ENCODE assay signal across 11 mouse cellular contexts in the genomic region with DNA sequence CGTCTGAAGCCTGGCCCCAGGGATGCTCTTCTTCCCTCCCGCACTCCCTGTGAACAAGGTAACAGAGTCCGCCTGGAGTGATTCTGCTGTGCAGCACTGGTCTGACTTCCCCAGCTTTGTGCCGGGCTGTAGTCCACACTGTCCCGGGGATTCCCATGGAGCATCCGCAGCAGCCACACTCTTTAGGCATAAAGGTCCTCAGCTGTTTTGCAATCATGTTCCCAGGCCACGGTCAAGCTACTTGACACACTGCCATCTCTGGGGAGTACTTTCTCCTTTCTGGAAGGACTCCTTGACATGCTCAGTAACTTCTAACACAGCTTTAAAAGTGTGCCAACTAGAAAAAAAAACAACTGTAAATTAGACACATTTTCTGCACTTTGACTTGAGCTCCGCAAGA.
DNase-seq lines count a peak whose midpoint lies in the region; ATAC-seq and TF ChIP-seq lines count a peak whose summit lies in the region.
"Had no signal": no experiment of that assay in that cellular context is flagged by ENCODE, and none has a peak within 500 bp of the region (broad histone marks: within the 10 kb centered on the region; RNA-seq: fewer than 3 reads in every experiment).

No protein-coding gene starts in this region.

- ATAC-seq in intestine, embryonic 15.5 days = no peak
- ATAC-seq in intestine, postnatal 0 days = no peak
- no peak for ATAC-seq in heart, embryonic 13.5 days (ENCODE audit: extremely low read depth, insufficient number of reproducible peaks, low FRiP score, low TSS enrichment)
- ATAC-seq in lung, embryonic 15.5 days (ENCODE audit: borderline replicate concordance, extremely low read depth, low FRiP score, low TSS enrichment) = peak; percentile 57
- ATAC-seq in hindbrain, embryonic 13.5 days (ENCODE audit: low FRiP score) = no peak
- ATAC-seq: forebrain, embryonic 16.5 days had no signal

- 0 out of 2 replicates have a peak overlapping the region, but pooled peaks have one; percentile 14 for H3K27ac ChIP-seq in intestine, embryonic 15.5 days
- no peak overlapping the region for H3K27ac ChIP-seq in intestine, postnatal 0 days (ENCODE audit: low read depth, low read length)
- H3K27ac ChIP-seq in heart, embryonic 13.5 days (replicated peaks) = peak overlapping the region; percentile 67
- peak overlapping the region; percentile 41 for H3K27ac ChIP-seq in lung, embryonic 15.5 days
- no peak overlapping the region for H3K27ac ChIP-seq in hindbrain, embryonic 13.5 days

- no peaks in the 10 kb centered on the region; the same call in 1 of the 2 replicates for H3K4me1 ChIP-seq in intestine, embryonic 15.5 days (replicated peaks)
- H3K4me1 ChIP-seq in intestine, postnatal 0 days (replicated peaks; ENCODE audit: control insufficient read depth, insufficient read depth, low read length) = no peaks in the 10 kb centered on the region
- H3K4me1 ChIP-seq in heart, embryonic 13.5 days = peaks cover 30% of the 10 kb centered on the region
- H3K4me1 ChIP-seq in lung, embryonic 15.5 days = peaks cover 11% of the 10 kb centered on the region
- H3K4me1 ChIP-seq in hindbrain, embryonic 13.5 days (replicated peaks) = 0 out of 2 replicates have a peak, but pooled peaks cover 3% of the 10 kb centered on the region
- H3K4me1 ChIP-seq: stomach, embryonic 15.5 days had no signal

- peak; percentile 59 for DNase-seq in adrenal gland, postnatal 10 days
- no peak for DNase-seq in MN1 (ENCODE audit: low spot score)
- DNase-seq in thymus, postnatal 36 days = no peak
- DNase-seq: layer of hippocampus, adult 9-11 months had no signal

- no peak overlapping the region for H3K4me2 ChIP-seq in intestine, embryonic 15.5 days (replicated peaks)
- no peak overlapping the region for H3K4me2 ChIP-seq in intestine, postnatal 0 days (replicated peaks; ENCODE audit: low read depth)
- H3K4me2 ChIP-seq in heart, embryonic 13.5 days = no peak overlapping the region
- no peak overlapping the region for H3K4me2 ChIP-seq in lung, embryonic 15.5 days
- no peak overlapping the region for H3K4me2 ChIP-seq in hindbrain, embryonic 13.5 days
- H3K4me2 ChIP-seq: stomach, embryonic 15.5 days had no signal

- 74% methylated on average over 8 of the region's 8 CpGs for WGBS in intestine, embryonic 15.5 days
- 76% methylated on average over 8 of the region's 8 CpGs for WGBS in intestine, postnatal 0 days
- 61% methylated on average over 8 of the region's 8 CpGs for WGBS in heart, embryonic 13.5 days
- 70% methylated on average over 8 of the region's 8 CpGs for WGBS in lung, embryonic 15.5 days
- 89% methylated on average over 8 of the region's 8 CpGs for WGBS in hindbrain, embryonic 13.5 days

- no peaks in the 10 kb centered on the region for H3K36me3 ChIP-seq in intestine, embryonic 15.5 days
- H3K36me3 ChIP-seq in intestine, postnatal 0 days (ENCODE audit: control insufficient read depth, insufficient read depth) = no peaks in the 10 kb centered on the region
- H3K36me3 ChIP-seq in heart, embryonic 13.5 days = no peaks in the 10 kb centered on the region
- no peaks in the 10 kb centered on the region for H3K36me3 ChIP-seq in lung, embryonic 15.5 days
- no peaks in the 10 kb centered on the region for H3K36me3 ChIP-seq in hindbrain, embryonic 13.5 days
- H3K36me3 ChIP-seq: stomach, embryonic 15.5 days had no signal

- no peak overlapping the region for H3K4me3 ChIP-seq in intestine, embryonic 15.5 days (replicated peaks)
- no peak overlapping the region for H3K4me3 ChIP-seq in intestine, postnatal 0 days (ENCODE audit: low read depth, low read length)
- H3K4me3 ChIP-seq in heart, embryonic 13.5 days = no peak overlapping the region
- H3K4me3 ChIP-seq in lung, embryonic 15.5 days = no peak overlapping the region
- no peak overlapping the region for H3K4me3 ChIP-seq in hindbrain, embryonic 13.5 days
- H3K4me3 ChIP-seq: stomach, embryonic 15.5 days had no signal

- H3K27me3 ChIP-seq in intestine, embryonic 15.5 days (replicated peaks) = no peaks in the 10 kb centered on the region
- no peaks in the 10 kb centered on the region for H3K27me3 ChIP-seq in intestine, postnatal 0 days (replicated peaks; ENCODE audit: control insufficient read depth, insufficient read depth, low read length)
- no peaks in the 10 kb centered on the region for H3K27me3 ChIP-seq in heart, embryonic 13.5 days (replicated peaks)
- H3K27me3 ChIP-seq in lung, embryonic 15.5 days = no peaks in the 10 kb centered on the region
- no peaks in the 10 kb centered on the region for H3K27me3 ChIP-seq in hindbrain, embryonic 13.5 days
- H3K27me3 ChIP-seq: stomach, embryonic 15.5 days had no signal

- H3K9me3 ChIP-seq in intestine, embryonic 15.5 days = no peaks in the 10 kb centered on the region
- H3K9me3 ChIP-seq in intestine, postnatal 0 days (ENCODE audit: control insufficient read depth) = no peaks in the 10 kb centered on the region
- H3K9me3 ChIP-seq in heart, embryonic 13.5 days = no peaks in the 10 kb centered on the region
- H3K9me3 ChIP-seq in lung, embryonic 15.5 days = no peaks in the 10 kb centered on the region
- H3K9me3 ChIP-seq in hindbrain, embryonic 13.5 days = no peaks in the 10 kb centered on the region
- H3K9me3 ChIP-seq: stomach, embryonic 15.5 days had no signal

- TF ChIP-seq CTCF in intestine, postnatal 0 days (IDR thresholded peaks at IDR 0.05; ENCODE audit: low read depth) = no peak

- no peak overlapping the region for H3K9ac ChIP-seq in intestine, embryonic 15.5 days
- no peak overlapping the region for H3K9ac ChIP-seq in intestine, postnatal 0 days (ENCODE audit: low read depth, low read length)
- H3K9ac ChIP-seq in heart, embryonic 13.5 days = no peak overlapping the region
- H3K9ac ChIP-seq in lung, embryonic 15.5 days = no peak overlapping the region
- no peak overlapping the region for H3K9ac ChIP-seq in hindbrain, embryonic 13.5 days
- H3K9ac ChIP-seq: stomach, embryonic 15.5 days had no signal

Comparison
In these comparisons a context has a peak if more than half of its experiments do, and no peak if none do; other contexts are left out.
1. H3K27ac ChIP-seq: peak in intestine, embryonic 15.5 days (single experiment), heart, embryonic 13.5 days (single experiment) and lung, embryonic 15.5 days (single experiment); none in intestine, postnatal 0 days (single experiment) and hindbrain, embryonic 13.5 days (single experiment).